Mouse (Mus musculus): ENCODE results near the gene Cfap61.
A peak's percentile ranks its signal among the peaks of the same experiment; 100 is the strongest.
"Not testable (repeated sequence)": the region's sequence is repeated elsewhere in the genome, so short reads cannot be mapped to it uniquely, and the experiment has no call there.

Gene Cfap61

GRCm38 (mm10) chr2:145934339-145935231, at the start of gene Cfap61, which contains the start of gene Crnkl1:
Gene Cfap61 (plus strand): TSS chr2:145934784.
Gene Crnkl1 (minus strand): TSS chr2:145935014.
- peak; percentile 92 for DNase-seq (ENCODE audit: low read depth)

- no peak for DNase-seq (ENCODE audit: low read depth)
These were observed 49.4 kb upstream of the Cfap61 start for GRCm38 (mm10) chr2:145884913-145885785.

- no peak for DNase-seq (ENCODE audit: low read depth)
These were observed 46.4 kb upstream of the Cfap61 start for GRCm38 (mm10) chr2:145887937-145888765.

GRCm38 (mm10) chr2:145888766-145889480, 45.7 kb upstream of the Cfap61 start:
- no peak for DNase-seq (ENCODE audit: low read depth)

GRCm38 (mm10) chr2:145890571-145890970, 44.0 kb upstream of the Cfap61 start:
- DNase-seq (ENCODE audit: low read depth), result no peak

- no peak for DNase-seq (ENCODE audit: low read depth)
These were observed 40.8 kb upstream of the Cfap61 start for GRCm38 (mm10) chr2:145893756-145894155.

- no peak for DNase-seq (ENCODE audit: low read depth)
These were observed 36.5 kb upstream of the Cfap61 start for GRCm38 (mm10) chr2:145898106-145898505.

- not testable (repeated sequence) for DNase-seq (ENCODE audit: low read depth)
These were observed 34.3 kb upstream of the Cfap61 start for GRCm38 (mm10) chr2:145900318-145900717.

GRCm38 (mm10) chr2:145901861-145902260, 32.7 kb upstream of the Cfap61 start, which contains the start of gene Naa20:
Gene Naa20 (plus strand): TSS chr2:145902099.
- no peak for DNase-seq (ENCODE audit: low read depth)

- peak; percentile 72 for DNase-seq (ENCODE audit: low read depth)
These were observed 31.3 kb upstream of the Cfap61 start for GRCm38 (mm10) chr2:145903061-145903901.

- no peak for DNase-seq (ENCODE audit: low read depth)
These were observed 30.5 kb upstream of the Cfap61 start for GRCm38 (mm10) chr2:145903983-145904616.

- no peak for DNase-seq (ENCODE audit: low read depth)
These were observed 29.4 kb upstream of the Cfap61 start for GRCm38 (mm10) chr2:145905156-145905555.

GRCm38 (mm10) chr2:145905884-145906283, 28.7 kb upstream of the Cfap61 start:
- DNase-seq (ENCODE audit: low read depth), result not testable (repeated sequence)

GRCm38 (mm10) chr2:145920941-145921650, 13.5 kb upstream of the Cfap61 start:
- no peak for DNase-seq (ENCODE audit: low read depth)

- no peak for DNase-seq (ENCODE audit: low read depth)
These were observed 2.4 kb downstream of the Cfap61 start for GRCm38 (mm10) chr2:145936975-145937374.

- no peak for DNase-seq (ENCODE audit: low read depth)
These were observed 6.8 kb downstream of the Cfap61 start for GRCm38 (mm10) chr2:145941403-145941802.

- DNase-seq (ENCODE audit: low read depth), result no peak
These were observed 9.7 kb downstream of the Cfap61 start for GRCm38 (mm10) chr2:145944286-145944685.

GRCm38 (mm10) chr2:145948402-145948954, 13.9 kb downstream of the Cfap61 start:
- DNase-seq (ENCODE audit: low read depth), result no peak
